Mouse (Mus musculus): ENCODE results near the gene Elf2.

DNA sequence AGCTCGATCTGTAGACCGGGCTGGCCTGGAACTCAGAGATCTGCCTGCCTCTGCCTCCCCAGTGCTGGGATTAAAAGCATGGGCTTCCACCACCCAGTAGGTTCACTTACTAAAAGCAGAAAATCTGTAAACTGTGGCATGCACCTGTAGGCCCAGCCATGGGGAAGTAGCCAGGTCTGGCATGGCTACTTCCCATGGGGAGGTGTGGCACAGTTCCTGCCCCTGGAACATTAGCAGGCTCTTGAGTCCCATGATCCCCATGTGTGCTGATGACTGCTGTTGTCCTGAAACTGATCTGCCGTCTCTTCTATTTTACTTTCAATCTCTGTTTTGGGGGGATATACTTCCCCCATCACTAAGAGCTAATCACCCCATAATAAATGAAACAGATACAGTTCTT, 127.4 kb downstream of the Elf2 start:
- no peak for TF ChIP-seq CTCF (conservative IDR thresholded peaks at IDR 0.05; ENCODE audit: insufficient read depth, insufficient read length, low read depth, low read length)
- no peak for TF ChIP-seq POLR2A (IDR thresholded peaks at IDR 0.05; ENCODE audit: low read depth, low read length)
